In the genomic region with DNA sequence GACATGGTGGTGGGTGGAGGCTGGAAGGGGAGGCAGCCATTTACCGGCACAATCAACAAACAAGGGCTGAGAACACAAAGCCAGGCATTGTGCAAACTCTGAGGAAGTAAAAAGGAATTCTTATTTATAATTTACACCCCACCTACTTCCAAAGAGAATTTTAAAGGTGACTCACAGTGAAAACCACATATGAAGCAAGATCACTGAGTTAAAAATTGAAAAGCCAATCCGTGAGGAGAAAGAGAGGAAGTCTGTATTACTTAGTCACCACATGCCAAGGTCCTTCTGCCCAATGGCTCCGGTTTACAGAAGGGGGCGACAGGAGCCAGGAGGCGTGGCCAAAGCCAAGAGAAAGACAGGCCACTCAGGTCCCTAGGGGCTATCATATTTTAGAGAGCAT, we compare ENCODE assay signal across 18 mouse cellular contexts.
DNase-seq lines count a peak whose midpoint lies in the region; ATAC-seq and TF ChIP-seq lines count a peak whose summit lies in the region.
"Had no signal": no experiment of that assay in that cellular context is flagged by ENCODE, and none has a peak within 500 bp of the region (broad histone marks: within the 10 kb centered on the region; RNA-seq: fewer than 3 reads in every experiment).

No protein-coding gene starts in this region.

- H3K27me3 ChIP-seq in lung, postnatal 0 days (replicated peaks; ENCODE audit: insufficient read depth, low read length), result no peaks in the 10 kb centered on the region
- no peaks in the 10 kb centered on the region for H3K27me3 ChIP-seq in stomach, postnatal 0 days (ENCODE audit: control insufficient read depth, insufficient read depth, low read length)
- no peaks in the 10 kb centered on the region for H3K27me3 ChIP-seq in forebrain, embryonic 14.5 days (replicated peaks; ENCODE audit: control insufficient read depth, insufficient read depth, low read length)
- H3K27me3 ChIP-seq: heart, embryonic 13.5 days; limb, embryonic 13.5 days; neural tube, embryonic 13.5 days had no signal

- no peaks in the 10 kb centered on the region for H3K4me1 ChIP-seq in lung, postnatal 0 days (ENCODE audit: insufficient read depth, low read depth, low read length)
- no peaks in the 10 kb centered on the region for H3K4me1 ChIP-seq in lung, adult 2 months (ENCODE audit: control insufficient read depth, insufficient read depth, low read length)
- H3K4me1 ChIP-seq in stomach, postnatal 0 days (replicated peaks; ENCODE audit: control insufficient read depth, insufficient read depth), result no peaks in the 10 kb centered on the region
- no peaks in the 10 kb centered on the region for H3K4me1 ChIP-seq in forebrain, embryonic 14.5 days (ENCODE audit: control insufficient read depth, insufficient read depth, low read length)
- H3K4me1 ChIP-seq: limb, embryonic 13.5 days; neural tube, embryonic 13.5 days had no signal

- no peaks in the 10 kb centered on the region for H3K36me3 ChIP-seq in lung, postnatal 0 days (ENCODE audit: insufficient read depth, low read length)
- no peaks in the 10 kb centered on the region for H3K36me3 ChIP-seq in stomach, postnatal 0 days (ENCODE audit: control insufficient read depth, insufficient read depth, low read length)
- H3K36me3 ChIP-seq in forebrain, embryonic 14.5 days (ENCODE audit: control insufficient read depth, insufficient read depth, low read length), result no peaks in the 10 kb centered on the region
- H3K36me3 ChIP-seq: heart, embryonic 13.5 days; hindbrain, embryonic 10.5 days; limb, embryonic 13.5 days; neural tube, embryonic 13.5 days had no signal

- peak; percentile 73 for DNase-seq in lung, postnatal 0 days (ENCODE audit: low spot score)
- DNase-seq in lung, adult 2 months, result no peak
- peak; percentile 47 to 54 for DNase-seq in adrenal gland, postnatal 36 days
- no peak for DNase-seq in stomach, postnatal 0 days (ENCODE audit: low spot score)
- no peak for DNase-seq in layer of hippocampus, adult 9-10 months (ENCODE audit: low spot score)
- DNase-seq in frontal cortex, postnatal 36 days (ENCODE audit: low spot score in 2 of 2), result no peak
- DNase-seq in forebrain, embryonic 14.5 days (ENCODE audit: low spot score), result no peak
- DNase-seq: cerebellum, postnatal 10 days; lung, postnatal 4 days; retina, postnatal 1 day; spleen, adult 18-20 months; thymus, postnatal 36 days had no signal

- no peak for TF ChIP-seq EP300 in lung, postnatal 0 days (IDR thresholded peaks at IDR 0.05)
- no peak for TF ChIP-seq EP300 in stomach, postnatal 0 days (optimal IDR thresholded peaks at IDR 0.05)

- H3K4me3 ChIP-seq in lung, postnatal 0 days (ENCODE audit: low read depth, low read length), result no peak overlapping the region
- no peak overlapping the region for H3K4me3 ChIP-seq in lung, adult 2 months (replicated peaks; ENCODE audit: extremely low read depth, low read depth, low read length)
- H3K4me3 ChIP-seq in stomach, postnatal 0 days (ENCODE audit: low read depth, low read length), result no peak overlapping the region
- H3K4me3 ChIP-seq in forebrain, embryonic 14.5 days (ENCODE audit: low read depth, low read length), result no peak overlapping the region
- H3K4me3 ChIP-seq: erythroblast, embryonic 14.5 days; heart, embryonic 13.5 days; hindbrain, embryonic 10.5 days; limb, embryonic 13.5 days; neural tube, embryonic 13.5 days had no signal

- no peak overlapping the region for H3K4me2 ChIP-seq in lung, postnatal 0 days (replicated peaks; ENCODE audit: low read depth, low read length)
- no peak overlapping the region for H3K4me2 ChIP-seq in stomach, postnatal 0 days (replicated peaks; ENCODE audit: low read depth)
- no peak overlapping the region for H3K4me2 ChIP-seq in forebrain, embryonic 14.5 days (ENCODE audit: low read length)
- H3K4me2 ChIP-seq: heart, embryonic 13.5 days; limb, embryonic 13.5 days; neural tube, embryonic 13.5 days had no signal

- no peak overlapping the region for H3K9ac ChIP-seq in lung, postnatal 0 days (replicated peaks; ENCODE audit: low read depth)
- H3K9ac ChIP-seq in stomach, postnatal 0 days (ENCODE audit: low read length), result no peak overlapping the region
- H3K9ac ChIP-seq in forebrain, embryonic 14.5 days (ENCODE audit: low read length), result no peak overlapping the region
- H3K9ac ChIP-seq: heart, embryonic 13.5 days; limb, embryonic 13.5 days; neural tube, embryonic 13.5 days had no signal

- no peak for TF ChIP-seq POLR2A in lung, adult 2 months (IDR thresholded peaks at IDR 0.05; ENCODE audit: borderline replicate concordance, extremely low read depth, low read depth, low read length)

- no peaks in the 10 kb centered on the region for H3K9me3 ChIP-seq in lung, postnatal 0 days (ENCODE audit: low read length)
- H3K9me3 ChIP-seq in stomach, postnatal 0 days (ENCODE audit: control insufficient read depth, low read length), result 0 out of 2 replicates have a peak, but pooled peaks cover 4% of the 10 kb centered on the region
- H3K9me3 ChIP-seq in forebrain, embryonic 14.5 days (replicated peaks; ENCODE audit: control insufficient read depth, low read length), result no peaks in the 10 kb centered on the region

- no peak overlapping the region for H3K27ac ChIP-seq in lung, postnatal 0 days (ENCODE audit: low read length)
- no peak overlapping the region for H3K27ac ChIP-seq in stomach, postnatal 0 days (replicated peaks)
- H3K27ac ChIP-seq in forebrain, embryonic 14.5 days (ENCODE audit: low read depth, low read length), result no peak overlapping the region
- H3K27ac ChIP-seq: heart, embryonic 13.5 days; hindbrain, embryonic 10.5 days; limb, embryonic 13.5 days; neural tube, embryonic 13.5 days had no signal

- 38% methylated on average over 5 of the region's 5 CpGs for WGBS in lung, postnatal 0 days
- WGBS in lung, adult 2 months, result 16% methylated on average over 5 of the region's 5 CpGs
- WGBS in stomach, postnatal 0 days, result 36% methylated on average over 5 of the region's 5 CpGs
- WGBS in forebrain, embryonic 14.5 days, result 59% methylated on average over 5 of the region's 5 CpGs

- ATAC-seq in lung, postnatal 0 days, result peak; percentile 47; the same call in 1 of the 2 replicates
- ATAC-seq in hematopoietic stem cell, adult 5-6 weeks (replicated peaks in 1 of 2; ENCODE audit: insufficient read depth in 1 of 2, low FRiP score in 2 of 2, low TSS enrichment in 1 of 2, low read depth in 1 of 2, poor library complexity in 2 of 2, severe bottlenecking in 2 of 2), result peak; percentile 85 to 94
- peak; percentile 67; the same call in 1 of the 2 replicates for ATAC-seq in stomach, postnatal 0 days (ENCODE audit: low FRiP score, low TSS enrichment)
- no peak for ATAC-seq in forebrain, embryonic 14.5 days

- 0 out of 2 replicates have a peak, but pooled peaks have one; percentile 10 for TF ChIP-seq CTCF in lung, postnatal 0 days (IDR thresholded peaks at IDR 0.05)
- TF ChIP-seq CTCF in lung, adult 2 months (IDR thresholded peaks at IDR 0.05; ENCODE audit: insufficient read depth, low read length), result no peak
- TF ChIP-seq CTCF in stomach, postnatal 0 days (IDR thresholded peaks at IDR 0.05; ENCODE audit: low read depth), result no peak

Comparison
In these comparisons a context has a peak if more than half of its experiments do, and no peak if none do; other contexts are left out.
1. DNase-seq: peak in lung, postnatal 0 days (single experiment) and adrenal gland, postnatal 36 days (2 of 2); none in lung, adult 2 months (single experiment), stomach, postnatal 0 days (single experiment), layer of hippocampus, adult 9-10 months (single experiment), frontal cortex, postnatal 36 days (0 of 2) and forebrain, embryonic 14.5 days (single experiment).